Mouse (Mus musculus): ENCODE measurements at regions not wholly inside any gene's neighbourhood (a gene's known extent, or its start where the extent isn't known, plus 50 kb on each side); places are given as distances from the start of the nearest gene placed in this dataset.

DNA sequence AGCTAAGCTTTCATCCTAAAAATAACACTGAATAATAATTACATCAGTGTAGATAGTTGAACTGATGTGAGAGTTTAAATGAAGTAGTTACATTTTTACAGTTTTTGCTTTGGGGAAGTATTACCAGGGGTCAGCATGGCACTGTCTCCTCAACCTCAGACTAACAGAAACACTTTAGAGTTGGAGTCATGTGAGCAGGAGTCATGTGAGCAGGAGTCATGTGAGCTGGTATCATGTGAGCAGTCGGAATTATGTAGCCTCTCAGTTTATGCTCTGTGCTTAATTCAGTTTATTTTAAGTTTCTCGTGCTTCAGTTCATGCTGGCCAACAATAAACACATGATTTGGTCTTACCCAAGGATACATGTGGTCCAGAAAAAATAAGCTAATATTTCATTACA, 620.5 kb downstream of the Bckdhb start:
- Histone ChIP-seq H3K27ac (no peak overlapping the region), H3K36me3 (ENCODE audit: insufficient read depth, low read length) (no peaks in the 10 kb centered on the region), H3K9ac (ENCODE audit: low read depth, low read length) (no peak overlapping the region), H3K4me2 (ENCODE audit: low read length) (no peak overlapping the region), H3K27me3 (ENCODE audit: insufficient read depth, low read length) (no peaks in the 10 kb centered on the region), H3K4me3 (replicated peaks; ENCODE audit: low read depth, low read length) (no peak overlapping the region), H3K9me3 (replicated peaks; ENCODE audit: low read length) (no peaks in the 10 kb centered on the region), H3K4me1 (replicated peaks; ENCODE audit: insufficient read depth, low read length) (no peaks in the 10 kb centered on the region)
- no peak for ATAC-seq (replicated peaks; ENCODE audit: low FRiP score, low read depth)
- 86% methylated on average over 2 of the region's 2 CpGs for WGBS
- TF ChIP-seq CTCF (IDR thresholded peaks at IDR 0.05; ENCODE audit: low read depth): no peak
- no peak for DNase-seq (ENCODE audit: low spot score)

DNA sequence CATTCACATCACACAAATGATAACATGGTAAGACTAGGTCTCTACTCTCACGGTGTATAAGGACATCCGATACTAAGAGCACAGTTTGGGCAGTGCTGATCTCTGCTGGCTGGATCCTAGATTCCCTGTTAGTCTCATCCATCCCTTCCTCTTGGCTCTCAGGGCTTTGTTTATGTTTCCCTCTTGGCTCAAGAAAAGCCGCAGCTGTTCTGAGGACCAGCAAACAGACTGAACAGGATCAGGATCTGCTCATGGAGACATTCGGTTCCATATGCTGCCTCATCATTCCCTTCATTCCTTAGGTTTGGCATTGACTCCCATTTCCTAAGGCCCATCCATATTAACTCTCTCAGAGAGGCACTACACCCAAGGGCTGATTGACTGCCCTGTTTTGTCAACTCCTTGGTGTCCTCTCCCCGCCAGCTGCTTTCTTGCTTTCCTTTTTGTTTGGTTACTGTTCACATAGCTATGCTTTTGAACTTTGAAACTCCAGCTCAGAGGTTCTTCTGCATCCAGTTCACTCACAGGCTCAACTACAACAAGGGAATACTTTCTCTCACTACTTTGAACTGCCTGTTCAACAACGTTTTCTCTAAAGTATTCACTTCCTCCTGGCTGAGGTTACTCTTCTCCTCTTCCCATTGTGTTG, 623.2 kb downstream of the Bckdhb start:
- H3K36me3 ChIP-seq (ENCODE audit: insufficient read depth, low read length): no peaks in the 10 kb centered on the region
- ATAC-seq (replicated peaks; ENCODE audit: low FRiP score, low read depth) (no peak), DNase-seq (ENCODE audit: low spot score) (peak; percentile 65)
- no peaks in the 10 kb centered on the region for H3K27me3 ChIP-seq (ENCODE audit: insufficient read depth, low read length)
- H3K27ac ChIP-seq: no peak overlapping the region
- no peak overlapping the region for H3K4me3 ChIP-seq (replicated peaks; ENCODE audit: low read depth, low read length)
- H3K9ac ChIP-seq (ENCODE audit: low read depth, low read length): no peak overlapping the region
- TF ChIP-seq CTCF (IDR thresholded peaks at IDR 0.05; ENCODE audit: low read depth): no peak
- H3K4me2 ChIP-seq (ENCODE audit: low read length): no peak overlapping the region
- WGBS: 55% methylated on average over 6 of the region's 6 CpGs
- H3K4me1 ChIP-seq (replicated peaks; ENCODE audit: insufficient read depth, low read length): no peaks in the 10 kb centered on the region
- H3K9me3 ChIP-seq (replicated peaks; ENCODE audit: low read length): no peaks in the 10 kb centered on the region

DNA sequence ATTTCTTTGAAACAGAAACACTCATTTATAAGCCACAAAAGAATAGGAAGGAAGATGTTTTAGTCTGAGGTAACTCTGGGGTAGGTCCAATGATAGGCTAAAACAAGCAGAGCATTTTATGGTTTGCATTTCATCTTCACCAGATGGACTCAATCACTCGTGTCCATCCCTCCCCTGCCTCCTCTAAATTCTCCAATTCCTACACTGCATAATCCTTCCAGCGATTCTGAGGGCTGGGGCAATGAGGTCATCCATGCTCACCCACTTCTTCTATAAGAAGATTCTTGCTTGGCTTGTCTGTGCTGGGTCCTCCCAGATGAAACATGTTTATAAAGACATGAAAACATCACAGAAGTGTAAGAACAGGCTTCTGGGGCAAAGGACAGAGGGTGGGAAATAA, 630.3 kb downstream of the Bckdhb start:
- Histone ChIP-seq H3K9ac (ENCODE audit: low read depth, low read length) (no peak overlapping the region), H3K9me3 (replicated peaks; ENCODE audit: low read length) (no peaks in the 10 kb centered on the region), H3K27ac (no peak overlapping the region), H3K36me3 (ENCODE audit: insufficient read depth, low read length) (no peaks in the 10 kb centered on the region), H3K4me3 (replicated peaks; ENCODE audit: low read depth, low read length) (no peak overlapping the region), H3K4me1 (replicated peaks; ENCODE audit: insufficient read depth, low read length) (no peaks in the 10 kb centered on the region), H3K27me3 (ENCODE audit: insufficient read depth, low read length) (no peaks in the 10 kb centered on the region), H3K4me2 (ENCODE audit: low read length) (no peak overlapping the region)
- ATAC-seq (replicated peaks; ENCODE audit: low FRiP score, low read depth): 0 out of 2 replicates have a peak, but pooled peaks have one; percentile 46
- 18% methylated on average over 2 of the region's 2 CpGs for WGBS
- DNase-seq (ENCODE audit: low spot score): peak; percentile 73
- TF ChIP-seq CTCF (IDR thresholded peaks at IDR 0.05; ENCODE audit: low read depth): no peak

DNA sequence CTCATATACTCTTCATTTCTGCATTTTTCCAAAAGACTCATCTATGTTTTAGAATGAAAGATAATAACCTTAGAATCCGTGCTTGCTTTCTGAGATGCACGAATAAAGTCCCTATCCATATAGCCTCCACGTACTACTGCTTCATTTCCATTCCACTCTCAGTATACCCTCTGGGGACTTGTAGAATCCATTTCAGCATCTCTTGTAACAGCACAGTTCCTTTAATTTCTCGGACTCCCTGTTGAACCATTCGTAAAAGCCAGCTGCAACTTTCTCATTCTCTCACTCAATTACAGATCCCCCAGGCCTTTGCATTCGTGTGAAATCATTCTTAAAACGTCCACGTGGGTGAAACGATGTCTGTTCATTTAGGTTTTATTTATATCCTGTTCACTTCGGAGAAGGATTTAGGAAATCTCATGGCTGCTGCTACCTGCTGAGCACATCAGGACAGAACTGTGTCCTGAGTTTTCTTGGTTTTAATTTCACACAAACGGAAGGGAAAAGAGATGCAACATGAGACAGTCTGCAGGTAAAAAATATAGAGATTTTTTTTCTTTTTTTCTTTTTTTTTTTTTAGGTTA, 631.4 kb downstream of the Bckdhb start:
- H3K4me3 ChIP-seq (replicated peaks; ENCODE audit: low read depth, low read length): no peak overlapping the region
- ATAC-seq (replicated peaks; ENCODE audit: low FRiP score, low read depth): no peak
- no peaks in the 10 kb centered on the region for H3K27me3 ChIP-seq (ENCODE audit: insufficient read depth, low read length)

DNA sequence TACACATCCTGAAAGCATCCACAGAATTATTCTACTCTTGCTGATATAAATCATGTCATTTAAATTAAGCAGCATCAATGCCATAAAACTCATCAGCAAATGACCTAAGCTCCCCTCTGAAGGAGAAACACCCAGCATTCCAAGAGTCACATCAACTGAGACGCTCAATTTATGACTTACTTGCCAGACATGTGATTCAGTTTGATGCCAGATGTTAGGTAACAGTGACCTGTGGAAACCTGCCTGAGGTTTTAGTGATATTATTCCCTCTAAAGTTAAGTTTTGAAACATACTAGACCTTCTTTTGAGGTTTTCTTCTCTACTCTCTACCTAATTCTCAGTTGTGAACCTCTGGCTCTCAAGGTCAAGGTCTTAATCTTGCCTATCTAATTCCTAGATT, 633.4 kb downstream of the Bckdhb start:
- DNase-seq (ENCODE audit: low spot score) (no peak), ATAC-seq (replicated peaks; ENCODE audit: low FRiP score, low read depth) (no peak)
- no peak for TF ChIP-seq CTCF (IDR thresholded peaks at IDR 0.05; ENCODE audit: low read depth)
- no peaks in the 10 kb centered on the region for H3K27me3 ChIP-seq (ENCODE audit: insufficient read depth, low read length)
- 41% methylated on average over 1 of the region's 1 CpGs for WGBS
- H3K9me3 ChIP-seq (replicated peaks; ENCODE audit: low read length): no peaks in the 10 kb centered on the region
- H3K4me1 ChIP-seq (replicated peaks; ENCODE audit: insufficient read depth, low read length): no peaks in the 10 kb centered on the region
- H3K4me3 ChIP-seq (replicated peaks; ENCODE audit: low read depth, low read length): no peak overlapping the region
- H3K36me3 ChIP-seq (ENCODE audit: insufficient read depth, low read length): no peaks in the 10 kb centered on the region
- no peak overlapping the region for H3K4me2 ChIP-seq (ENCODE audit: low read length)
- no peak overlapping the region for H3K9ac ChIP-seq (ENCODE audit: low read depth, low read length)
- H3K27ac ChIP-seq: no peak overlapping the region

More for the DNA sequence above, 631.4 kb downstream of the Bckdhb start:
- Histone ChIP-seq H3K27ac (no peak overlapping the region), H3K9ac (ENCODE audit: low read depth, low read length) (no peak overlapping the region), H3K9me3 (replicated peaks; ENCODE audit: low read length) (no peaks in the 10 kb centered on the region), H3K4me2 (ENCODE audit: low read length) (no peak overlapping the region), H3K4me1 (replicated peaks; ENCODE audit: insufficient read depth, low read length) (no peaks in the 10 kb centered on the region), H3K36me3 (ENCODE audit: insufficient read depth, low read length) (no peaks in the 10 kb centered on the region)
- TF ChIP-seq CTCF (IDR thresholded peaks at IDR 0.05; ENCODE audit: low read depth): no peak
- no peak for DNase-seq (ENCODE audit: low spot score)
- WGBS: 52% methylated on average over 11 of the region's 11 CpGs

DNA sequence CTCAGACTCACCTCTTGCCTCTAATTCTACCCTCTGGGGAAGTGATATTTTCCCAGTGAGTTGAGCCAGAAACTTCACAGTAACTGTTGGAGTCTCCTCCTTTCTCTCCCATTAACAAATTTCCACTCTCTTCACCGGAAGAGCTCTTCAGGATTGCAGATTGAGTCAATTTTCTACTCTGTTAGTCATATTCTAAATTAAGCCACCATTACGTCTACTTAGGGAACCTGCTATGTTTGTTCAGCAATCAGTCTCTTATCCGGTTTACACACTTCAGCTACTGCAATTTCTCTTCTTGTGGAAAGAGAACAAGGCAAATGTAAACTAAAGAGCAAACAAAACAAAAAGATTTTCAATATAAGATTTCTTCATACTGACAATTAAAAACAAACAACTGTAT, 644.6 kb downstream of the Bckdhb start:
- no peak overlapping the region for H3K4me3 ChIP-seq (replicated peaks; ENCODE audit: low read depth, low read length)
- no peaks in the 10 kb centered on the region for H3K36me3 ChIP-seq (ENCODE audit: insufficient read depth, low read length)
- 49% methylated on average over 3 of the region's 3 CpGs for WGBS
- H3K4me2 ChIP-seq (ENCODE audit: low read length): no peak overlapping the region
- H3K4me1 ChIP-seq (replicated peaks; ENCODE audit: insufficient read depth, low read length): no peaks in the 10 kb centered on the region
- H3K27me3 ChIP-seq (ENCODE audit: insufficient read depth, low read length): no peaks in the 10 kb centered on the region
- ATAC-seq (replicated peaks; ENCODE audit: low FRiP score, low read depth) (no peak), DNase-seq (ENCODE audit: low spot score) (no peak)
- no peak overlapping the region for H3K27ac ChIP-seq
- H3K9me3 ChIP-seq (replicated peaks; ENCODE audit: low read length): no peaks in the 10 kb centered on the region
- no peak overlapping the region for H3K9ac ChIP-seq (ENCODE audit: low read depth, low read length)
- TF ChIP-seq CTCF (IDR thresholded peaks at IDR 0.05; ENCODE audit: low read depth): no peak
